Mouse (Mus musculus) liver, adult 2 months (tissue): ENCODE data around the gene Tle6.

ENCODE experiments used
- CTCF ChIP-seq: fragments of 200-500 bp; IDR thresholded peaks from 2 replicates; pipeline ENCODE4 v1.5.1; 2011; ENCODE audit warnings: low read depth, low read length, control low read depth
- POLR2A ChIP-seq: fragments of 200-500 bp; IDR thresholded peaks from 2 replicates; pipeline ENCODE4 v1.6.1; 2011; ENCODE audit warnings: low read length, control low read depth; ENCODE audit not compliant: insufficient read depth; ENCODE audit errors: extremely low read depth

GRCm38 (mm10) chr10:81553807-81554755, 46.8 kb downstream of the Tle6 start:
- TF ChIP-seq CTCF (no peak), POLR2A (no peak)
